Mouse (Mus musculus) stomach, embryonic 15.5 days (tissue): Measurements from ENCODE around the gene Ubash3b. TPM values are rescaled to one million over a fixed set of nuclear protein-coding genes. Genes with fewer than 3 reads are reported as not detected.

Source experiments
- ATAC-seq: fragments of 200-750 bp; cut with Nextera tagmentation; 2 replicates; pipeline ENCODE4 v1.8.0; 2017; ENCODE audit warnings: low read depth, moderate number of reproducible peaks, moderate TSS enrichment; ENCODE audit not compliant: insufficient read depth, low FRiP score
- H3K27ac ChIP-seq: fragments of 300-500 bp; sonication (generic); 2 replicates; pipeline ENCODE4 v1.5.1; 2015; ENCODE audit warnings: mild to moderate bottlenecking, inconsistent platforms
- H3K27me3 ChIP-seq: fragments of 300-500 bp; sonication (generic); replicated peaks from 2 replicates; pipeline ENCODE4 v1.6.1; 2015; ENCODE audit warnings: inconsistent platforms
- H3K36me3 ChIP-seq: fragments of 300-500 bp; sonication (generic); 2 replicates; pipeline ENCODE4 v1.6.1; 2015; ENCODE audit warnings: inconsistent platforms
- H3K4me1 ChIP-seq: fragments of 300-500 bp; sonication (generic); 2 replicates; pipeline ENCODE4 v1.6.1; 2015; ENCODE audit warnings: inconsistent platforms
- H3K4me2 ChIP-seq: fragments of 300-500 bp; sonication (generic); 2 replicates; pipeline ENCODE4 v1.6.1; 2015; ENCODE audit warnings: mild to moderate bottlenecking, inconsistent platforms
- H3K4me3 ChIP-seq: fragments of 300-500 bp; sonication (generic); replicated peaks from 2 replicates; pipeline ENCODE4 v1.5.1; 2015; ENCODE audit warnings: inconsistent platforms
- H3K9ac ChIP-seq: fragments of 300-500 bp; sonication (generic); 2 replicates; pipeline ENCODE4 v1.6.1; 2015; ENCODE audit warnings: inconsistent platforms
- H3K9me3 ChIP-seq: fragments of 300-500 bp; sonication (generic); 2 replicates; pipeline ENCODE4 v1.6.1; 2016; ENCODE audit warnings: inconsistent platforms
- WGBS: fragments of 180-500 bp; shearing (Covaris S2); methylation state at CpG from one replicate; pipeline ENCODE4 v1.1.7; 2015; 5-methylcytosine and 5-hydroxymethylcytosine counted together
- polyA plus RNA-seq: library from polyadenylated mRNA; unstranded; fragments of >200 nt; fragmentation: Nextera tagmentation; extraction: Ambion mirVana; gene quantifications from 2 replicates; pipeline ENCODE4 v1.2.1, GENCODE M21; 2015

Gene Ubash3b
- polyA plus RNA-seq, 1 experiment from 2014 or later = 4.0 TPM

DNA sequence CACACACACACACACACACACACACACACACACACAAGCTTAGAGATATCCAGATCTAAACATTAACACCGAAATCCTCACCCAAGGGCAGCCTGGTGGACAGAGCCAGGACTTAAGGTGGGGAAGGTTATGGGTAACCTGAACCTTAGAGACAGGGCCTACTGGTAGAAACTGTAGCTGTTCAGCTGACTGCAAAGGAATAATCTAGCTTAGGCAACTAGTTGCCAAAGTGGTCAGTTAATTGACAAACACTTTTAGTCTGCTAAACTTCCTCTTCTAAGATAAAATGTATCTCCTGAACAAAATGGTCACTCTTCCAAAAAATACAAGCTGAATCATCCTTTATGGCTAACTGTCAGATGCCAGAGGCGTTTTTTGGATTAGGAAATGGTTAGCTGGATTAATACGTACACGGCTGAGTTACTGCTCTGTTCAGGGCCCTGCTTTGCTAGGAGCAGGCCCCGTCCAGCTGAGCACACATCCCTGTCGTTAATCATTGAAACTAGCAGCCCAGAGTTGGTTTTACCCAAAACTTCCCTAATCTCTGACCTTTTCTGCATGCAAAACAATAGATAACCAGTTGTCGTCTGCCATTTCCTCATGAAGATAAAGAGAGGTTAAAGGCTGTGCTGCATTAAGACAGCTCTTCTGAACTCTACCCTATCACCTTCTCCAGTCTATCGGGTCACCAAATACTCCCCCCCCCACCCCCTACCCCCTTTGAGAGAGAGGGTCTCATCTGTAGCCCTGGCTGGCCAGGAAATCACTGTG is 102.5 kb downstream of the Ubash3b start:
- Histone ChIP-seq H3K4me1 (no peaks in the 10 kb centered on the region), H3K9me3 (no peaks in the 10 kb centered on the region), H3K27me3 (no peaks in the 10 kb centered on the region), H3K36me3 (no peaks in the 10 kb centered on the region), H3K4me3 (no peak overlapping the region), H3K27ac (no peak overlapping the region), H3K4me2 (no peak overlapping the region), H3K9ac (no peak overlapping the region)
- 34% methylated on average over 8 of the region's 8 CpGs for WGBS
- ATAC-seq = no peak

DNA sequence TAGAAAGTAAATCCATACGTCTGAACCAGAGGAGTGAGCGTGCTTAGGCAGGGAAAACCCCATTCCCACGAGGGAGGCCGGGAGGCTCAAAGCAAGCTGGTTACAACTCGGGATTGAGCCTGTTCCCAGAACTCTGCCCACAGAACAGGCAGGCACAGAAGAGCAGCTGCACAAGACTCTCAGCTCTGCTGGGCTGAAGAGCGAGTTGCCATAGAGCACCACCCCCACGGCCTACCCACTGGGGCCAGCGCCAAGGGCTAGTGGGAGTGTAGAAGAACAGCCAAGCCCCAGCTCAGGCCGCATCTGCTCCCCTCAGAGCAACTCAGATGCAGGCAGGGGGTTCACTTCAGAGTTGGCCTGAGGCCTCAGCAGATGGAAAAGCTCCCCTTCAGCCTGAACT is 107.3 kb downstream of the Ubash3b start:
- Histone ChIP-seq H3K4me1 (no peaks in the 10 kb centered on the region), H3K9me3 (no peaks in the 10 kb centered on the region), H3K4me2 (no peak overlapping the region), H3K4me3 (no peak overlapping the region), H3K27me3 (no peaks in the 10 kb centered on the region), H3K36me3 (no peaks in the 10 kb centered on the region), H3K9ac (no peak overlapping the region), H3K27ac (no peak overlapping the region)
- WGBS = 84% methylated on average over 9 of the region's 9 CpGs
- no peak for ATAC-seq

DNA sequence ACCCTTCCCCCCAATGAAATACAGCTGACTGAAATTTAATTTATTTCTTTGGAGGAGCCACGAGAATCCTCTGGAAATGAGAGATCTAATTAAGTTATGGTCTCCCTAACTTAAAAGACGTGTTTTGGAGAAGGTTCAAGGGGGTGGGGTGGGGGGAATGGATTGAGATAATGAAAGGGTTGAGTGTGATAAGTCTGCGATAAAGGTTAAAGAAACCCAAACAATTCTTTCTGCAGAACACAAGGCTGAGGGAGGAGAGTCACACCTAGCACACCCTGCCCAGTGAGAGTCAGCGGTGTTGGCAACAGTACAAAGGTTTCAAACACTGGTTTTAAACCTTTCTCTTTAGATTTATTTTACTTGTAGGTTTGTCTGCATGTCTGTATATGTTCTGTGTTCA is 108.0 kb downstream of the Ubash3b start:
- no peaks in the 10 kb centered on the region for H3K36me3 ChIP-seq
- no peak overlapping the region for H3K9ac ChIP-seq
- ATAC-seq = no peak
- no peak overlapping the region for H3K4me3 ChIP-seq
- 52% methylated on average over 4 of the region's 4 CpGs for WGBS
- H3K4me1 ChIP-seq = no peaks in the 10 kb centered on the region
- H3K4me2 ChIP-seq = no peak overlapping the region
- no peaks in the 10 kb centered on the region for H3K9me3 ChIP-seq
- H3K27ac ChIP-seq = no peak overlapping the region
- no peaks in the 10 kb centered on the region for H3K27me3 ChIP-seq

DNA sequence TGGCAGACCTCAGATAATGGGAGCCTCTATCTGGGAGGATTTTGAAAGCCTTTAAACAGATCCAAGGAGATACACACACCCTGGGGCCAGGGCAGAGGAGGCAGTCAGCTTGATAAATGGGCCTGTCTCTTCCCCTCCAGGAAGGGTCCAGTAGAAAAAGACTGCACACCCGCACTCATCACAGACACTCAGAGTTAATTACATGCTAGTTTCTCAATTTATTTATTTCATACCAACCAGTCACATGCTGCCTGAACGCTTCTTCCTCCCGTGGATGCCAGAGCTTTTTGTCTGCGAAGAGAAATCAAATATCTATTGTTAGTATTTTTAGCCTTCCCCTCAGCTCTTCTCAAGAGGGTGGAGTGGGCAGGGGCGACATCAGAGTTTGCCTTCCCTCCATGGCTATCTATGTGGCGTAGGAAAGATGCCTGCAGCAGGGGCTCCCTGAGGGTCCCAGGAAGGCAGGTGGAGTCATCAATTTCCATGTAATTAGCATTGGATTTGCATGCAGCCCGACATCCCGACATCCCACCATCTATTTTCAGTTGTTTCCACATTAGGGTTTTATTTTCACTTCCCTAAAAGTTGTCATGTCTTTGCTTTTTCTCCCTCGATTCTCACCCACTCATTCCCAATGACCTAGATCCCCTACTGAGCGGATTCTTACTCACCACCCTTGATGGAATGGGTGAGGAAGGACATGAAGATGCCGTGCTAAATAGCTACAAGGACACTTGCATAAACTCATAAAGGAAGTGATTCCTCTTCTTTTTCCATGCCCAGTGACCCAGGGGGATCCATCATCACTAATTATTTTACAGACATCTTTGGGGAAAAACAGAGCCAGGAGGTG is 110.2 kb downstream of the Ubash3b start:
- no peak overlapping the region for H3K4me2 ChIP-seq
- WGBS = 45% methylated on average over 11 of the region's 11 CpGs
- no peaks in the 10 kb centered on the region for H3K9me3 ChIP-seq
- H3K9ac ChIP-seq = no peak overlapping the region
- no peak overlapping the region for H3K4me3 ChIP-seq
- no peaks in the 10 kb centered on the region for H3K27me3 ChIP-seq
- no peak overlapping the region for H3K27ac ChIP-seq
- H3K36me3 ChIP-seq = no peaks in the 10 kb centered on the region
- ATAC-seq = no peak
- H3K4me1 ChIP-seq = no peaks in the 10 kb centered on the region

- 56% methylated on average over 12 of the region's 12 CpGs for WGBS
- Histone ChIP-seq H3K36me3 (no peaks in the 10 kb centered on the region), H3K4me1 (no peaks in the 10 kb centered on the region), H3K27ac (no peak overlapping the region), H3K4me2 (no peak overlapping the region), H3K9ac (no peak overlapping the region), H3K27me3 (no peaks in the 10 kb centered on the region), H3K4me3 (no peak overlapping the region), H3K9me3 (no peaks in the 10 kb centered on the region)
- no peak for ATAC-seq
Observed at GRCm38 (mm10) chr9:41050331-41051079, 111.0 kb downstream of the Ubash3b start.

DNA sequence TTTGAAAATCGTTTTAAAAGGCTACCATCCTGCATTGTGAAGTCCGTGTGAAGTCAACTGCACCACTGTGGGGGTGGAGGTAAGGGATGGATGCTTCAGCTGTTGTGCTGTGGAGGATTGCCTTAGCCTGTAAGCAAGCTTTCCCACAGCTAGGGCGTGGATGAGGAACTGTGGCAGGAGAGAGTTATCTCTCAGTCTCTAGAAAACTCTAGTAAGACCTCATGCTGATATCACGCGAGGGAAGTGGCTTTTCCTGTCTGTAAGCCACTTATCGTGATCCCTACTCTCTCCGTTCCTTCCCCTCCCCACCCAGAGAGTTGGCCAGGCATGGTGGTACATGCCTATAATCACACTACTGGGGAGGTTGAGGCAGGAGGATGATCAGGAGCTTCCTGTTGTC is 112.2 kb downstream of the Ubash3b start:
- H3K4me2 ChIP-seq = no peak overlapping the region
- no peaks in the 10 kb centered on the region for H3K9me3 ChIP-seq
- no peak; the same call in 1 of the 2 replicates for ATAC-seq
- WGBS = 86% methylated on average over 7 of the region's 7 CpGs
- H3K4me3 ChIP-seq = no peak overlapping the region
- H3K4me1 ChIP-seq = no peaks in the 10 kb centered on the region
- no peaks in the 10 kb centered on the region for H3K27me3 ChIP-seq
- no peak overlapping the region for H3K27ac ChIP-seq
- no peaks in the 10 kb centered on the region for H3K36me3 ChIP-seq
- H3K9ac ChIP-seq = no peak overlapping the region

GRCm38 (mm10) chr9:41048820-41049219 is 112.7 kb downstream of the Ubash3b start:
- no peaks in the 10 kb centered on the region for H3K9me3 ChIP-seq
- no peaks in the 10 kb centered on the region for H3K4me1 ChIP-seq
- H3K9ac ChIP-seq = no peak overlapping the region
- H3K4me3 ChIP-seq = no peak overlapping the region
- H3K27ac ChIP-seq = no peak overlapping the region
- 79% methylated on average over 3 of the region's 3 CpGs for WGBS
- H3K36me3 ChIP-seq = no peaks in the 10 kb centered on the region
- no peak for ATAC-seq
- no peaks in the 10 kb centered on the region for H3K27me3 ChIP-seq
- H3K4me2 ChIP-seq = no peak overlapping the region

- H3K27me3 ChIP-seq = no peaks in the 10 kb centered on the region
- H3K27ac ChIP-seq = no peak overlapping the region
- ATAC-seq = no peak
- H3K9me3 ChIP-seq = no peaks in the 10 kb centered on the region
- no peak overlapping the region for H3K4me2 ChIP-seq
- H3K9ac ChIP-seq = no peak overlapping the region
- no peaks in the 10 kb centered on the region for H3K4me1 ChIP-seq
- H3K4me3 ChIP-seq = no peak overlapping the region
- 93% methylated on average over 7 of the region's 7 CpGs for WGBS
- no peaks in the 10 kb centered on the region for H3K36me3 ChIP-seq
Observed at GRCm38 (mm10) chr9:41048216-41048615, 113.3 kb downstream of the Ubash3b start.

DNA sequence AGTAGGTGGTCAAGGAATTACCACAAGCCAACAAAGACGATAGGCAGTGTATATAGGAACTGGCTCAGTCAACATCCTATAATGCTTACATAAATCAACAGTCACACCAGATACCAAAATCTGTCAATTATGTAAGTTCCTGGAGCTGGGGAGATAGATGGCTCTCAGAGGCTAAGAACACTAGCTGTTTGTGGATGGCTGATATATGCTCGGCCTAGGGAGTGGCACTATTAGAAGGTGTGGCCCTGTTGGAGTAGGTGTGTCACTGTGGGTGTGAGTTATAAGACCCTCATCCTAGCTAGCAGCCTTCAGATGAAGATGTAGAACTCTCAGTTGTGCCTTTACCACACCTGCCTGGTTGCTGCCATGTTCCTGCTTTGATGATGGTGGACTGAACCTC is 113.8 kb downstream of the Ubash3b start:
- Histone ChIP-seq H3K9me3 (no peaks in the 10 kb centered on the region), H3K27ac (no peak overlapping the region), H3K9ac (no peak overlapping the region), H3K4me1 (no peaks in the 10 kb centered on the region), H3K27me3 (no peaks in the 10 kb centered on the region), H3K4me3 (no peak overlapping the region), H3K4me2 (no peak overlapping the region), H3K36me3 (no peaks in the 10 kb centered on the region)
- 70% methylated on average over 2 of the region's 2 CpGs for WGBS
- ATAC-seq = no peak

GRCm38 (mm10) chr9:41044626-41045025 is 116.9 kb downstream of the Ubash3b start:
- H3K27me3 ChIP-seq = no peaks in the 10 kb centered on the region
- ATAC-seq = no peak
- WGBS = 29% methylated on average over 3 of the region's 3 CpGs
- H3K4me3 ChIP-seq = no peak overlapping the region
- H3K27ac ChIP-seq = no peak overlapping the region
- H3K4me2 ChIP-seq = no peak overlapping the region
- H3K9ac ChIP-seq = no peak overlapping the region
- H3K9me3 ChIP-seq = no peaks in the 10 kb centered on the region
- H3K36me3 ChIP-seq = no peaks in the 10 kb centered on the region
- no peaks in the 10 kb centered on the region for H3K4me1 ChIP-seq

DNA sequence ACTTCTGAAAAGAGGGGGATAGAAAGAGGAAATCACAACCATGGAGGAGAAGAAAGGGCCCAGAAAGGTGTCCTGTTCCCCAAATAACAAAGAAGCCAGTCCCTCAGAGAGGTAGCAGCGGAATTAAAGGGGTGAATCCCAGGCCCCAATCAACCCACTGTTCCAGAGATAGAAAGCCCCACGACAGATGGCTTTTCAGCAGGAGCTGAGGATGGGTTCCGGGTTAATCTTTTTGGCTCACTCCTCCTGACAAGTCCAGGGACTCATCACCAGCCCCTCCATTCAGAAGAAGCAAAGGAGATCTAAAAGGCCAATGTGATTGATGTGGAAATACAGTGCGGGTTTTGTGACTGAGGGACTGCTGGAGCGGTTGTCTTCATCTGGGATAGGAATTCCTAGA is 117.9 kb downstream of the Ubash3b start:
- H3K4me2 ChIP-seq = no peak overlapping the region
- WGBS = 81% methylated on average over 5 of the region's 5 CpGs
- no peak overlapping the region for H3K27ac ChIP-seq
- H3K9me3 ChIP-seq = no peaks in the 10 kb centered on the region
- no peak for ATAC-seq
- H3K27me3 ChIP-seq = no peaks in the 10 kb centered on the region
- H3K9ac ChIP-seq = no peak overlapping the region
- H3K4me3 ChIP-seq = no peak overlapping the region
- H3K4me1 ChIP-seq = no peaks in the 10 kb centered on the region
- no peaks in the 10 kb centered on the region for H3K36me3 ChIP-seq

- H3K27ac ChIP-seq = no peak overlapping the region
- ATAC-seq = no peak
- no peaks in the 10 kb centered on the region for H3K36me3 ChIP-seq
- H3K4me3 ChIP-seq = no peak overlapping the region
- H3K4me2 ChIP-seq = no peak overlapping the region
- no peaks in the 10 kb centered on the region for H3K27me3 ChIP-seq
- WGBS = 85% methylated on average over 3 of the region's 3 CpGs
- H3K9ac ChIP-seq = no peak overlapping the region
- H3K9me3 ChIP-seq = no peaks in the 10 kb centered on the region
- no peaks in the 10 kb centered on the region for H3K4me1 ChIP-seq
Observed at GRCm38 (mm10) chr9:41041404-41041803, 120.1 kb downstream of the Ubash3b start.
